Mouse (Mus musculus) embryonic facial prominence, embryonic 10.5 days (tissue): ENCODE measurements around the gene Ly6g6f. TPM values are rescaled to one million over a fixed set of nuclear protein-coding genes. Genes with fewer than 3 reads are reported as not detected.

Experiments
- DNase-seq: peaks from one replicate; pipeline ENCODE4 v3.0.0-alpha.2; 2017; ENCODE audit warnings: low spot score
- H3K27ac ChIP-seq: fragments of 300-500 bp; sonication (generic); replicated peaks from 2 replicates; pipeline ENCODE4 v1.5.1; 2016; ENCODE audit warnings: mild to moderate bottlenecking
- H3K27me3 ChIP-seq: fragments of 300-500 bp; sonication (generic); replicated peaks from 2 replicates; pipeline ENCODE4 v1.6.1; 2016; ENCODE audit warnings: low read depth, mild to moderate bottlenecking; ENCODE audit not compliant: poor library complexity, severe bottlenecking
- H3K36me3 ChIP-seq: fragments of 300-500 bp; sonication (generic); replicated peaks from 2 replicates; pipeline ENCODE4 v1.6.1; 2016; ENCODE audit warnings: mild to moderate bottlenecking, moderate library complexity
- H3K4me1 ChIP-seq: fragments of 300-500 bp; sonication (generic); 2 replicates; pipeline ENCODE4 v1.6.1; 2016
- H3K4me3 ChIP-seq: fragments of 300-500 bp; sonication (generic); 2 replicates; pipeline ENCODE4 v1.5.1; 2016; ENCODE audit warnings: mild to moderate bottlenecking, moderate library complexity
- H3K9me3 ChIP-seq: fragments of 300-500 bp; sonication (generic); 2 replicates; pipeline ENCODE4 v1.6.1; 2016; ENCODE audit warnings: mild to moderate bottlenecking
- WGBS: fragments of 180-500 bp; shearing (Covaris S2); methylation state at CpG from one replicate; pipeline ENCODE4 v1.1.7; 2016; 5-methylcytosine and 5-hydroxymethylcytosine counted together
- polyA plus RNA-seq: library from polyadenylated mRNA; unstranded; fragments of >200 nt; fragmentation: Nextera tagmentation; extraction: Ambion mirVana; gene quantifications from 2 replicates; pipeline ENCODE4 v1.2.1, GENCODE M21; 2016

Ly6g6f gene
- polyA plus RNA-seq, 1 experiment from 2014 or later = 0.51 TPM

- Histone ChIP-seq H3K27ac (no peak overlapping the region), H3K4me3 (no peak overlapping the region), H3K4me1 (peaks cover 28% of the 10 kb centered on the region), H3K27me3 (peaks cover 62% of the 10 kb centered on the region), H3K36me3 (peaks cover 5% of the 10 kb centered on the region; the same call in 1 of the 2 replicates), H3K9me3 (no peaks in the 10 kb centered on the region)
- DNase-seq = no peak
- 85% methylated on average over 17 of the region's 17 CpGs for WGBS
These were observed 17.0 kb downstream of the Ly6g6f start for GRCm38 (mm10) chr17:35068213-35068914.

GRCm38 (mm10) chr17:35066084-35066483 is 19.3 kb downstream of the Ly6g6f start, which contains the start of gene Mpig6b:
TSS of gene Mpig6b (minus strand) at chr17:35066184.
- Histone ChIP-seq H3K27me3 (peaks cover 71% of the 10 kb centered on the region), H3K4me1 (peaks cover 34% of the 10 kb centered on the region), H3K4me3 (peak within 1 kb of the TSS; percentile 58), H3K9me3 (no peaks in the 10 kb centered on the region), H3K27ac (peak within 1 kb of the TSS; percentile 70), H3K36me3 (peaks cover 26% of the 10 kb centered on the region)
- DNase-seq = no peak
- 41% methylated on average over 10 of the region's 10 CpGs for WGBS

DNA sequence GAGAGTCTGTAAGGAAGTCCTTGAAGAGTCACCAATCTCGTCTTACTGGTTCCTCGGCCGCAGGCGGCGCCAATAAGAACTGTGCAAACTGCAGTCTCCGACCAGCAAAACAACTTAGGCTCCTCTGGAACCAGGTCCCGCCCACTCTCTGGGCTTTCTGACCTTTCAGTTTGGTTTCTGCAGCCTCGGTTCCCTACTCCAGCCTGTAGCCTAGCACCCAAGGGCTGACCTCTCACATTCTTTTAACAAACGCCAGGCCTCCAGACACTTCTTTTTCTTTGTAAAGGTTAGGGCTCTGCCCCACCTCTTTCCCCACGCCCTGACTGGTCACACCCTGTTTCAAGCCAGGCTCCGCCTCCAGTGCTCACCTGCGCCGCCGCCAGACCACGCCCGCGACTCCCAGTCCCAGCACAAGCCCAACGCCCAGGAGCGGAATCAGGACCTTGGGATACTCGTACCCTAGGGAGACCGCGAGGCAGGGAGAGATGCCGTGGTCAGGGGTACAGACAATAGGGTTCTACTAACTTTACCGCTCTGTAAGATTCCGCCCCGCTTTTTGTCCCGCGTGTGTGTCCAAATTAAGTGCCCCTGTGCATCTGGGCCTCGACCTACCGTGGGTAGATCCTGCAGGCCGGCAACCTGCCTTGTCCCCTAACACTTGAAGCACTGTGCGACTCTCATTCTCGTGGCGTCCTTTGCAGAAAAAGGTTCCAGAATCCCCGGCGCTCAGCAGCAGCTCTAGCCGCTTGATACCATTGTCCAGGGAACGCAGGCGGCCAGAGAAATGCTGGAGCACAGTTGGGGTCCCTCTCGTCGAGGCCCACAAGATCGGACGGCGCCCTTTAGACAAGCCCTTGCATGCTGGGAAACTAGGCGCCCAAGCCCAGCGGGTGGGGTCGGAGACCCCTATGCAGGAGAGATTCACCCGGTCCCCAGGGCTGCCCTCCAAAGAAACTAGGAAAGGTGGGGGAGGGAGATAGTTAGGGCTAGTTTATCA is 20.2 kb downstream of the Ly6g6f start, which contains the start of gene Ly6g6c:
Ly6g6c (plus strand) TSS at position 438 of the 997 bp plus-strand sequence.
- H3K27me3 ChIP-seq = peaks cover 65% of the 10 kb centered on the region
- H3K4me1 ChIP-seq = peaks cover 39% of the 10 kb centered on the region
- DNase-seq = peak; percentile 78
- peak within 1 kb of the TSS; percentile 70 for H3K27ac ChIP-seq
- peaks cover 34% of the 10 kb centered on the region for H3K36me3 ChIP-seq
- H3K4me3 ChIP-seq = peak within 1 kb of the TSS; percentile 58
- 1% methylated on average over 48 of the region's 48 CpGs for WGBS
- no peaks in the 10 kb centered on the region for H3K9me3 ChIP-seq

- DNase-seq = no peak
- Histone ChIP-seq H3K4me3 (peak overlapping the region; percentile 58), H3K9me3 (no peaks in the 10 kb centered on the region), H3K36me3 (peaks cover 37% of the 10 kb centered on the region), H3K4me1 (peaks cover 47% of the 10 kb centered on the region), H3K27ac (peak overlapping the region; percentile 70; the same call in 1 of the 2 replicates), H3K27me3 (peaks cover 65% of the 10 kb centered on the region)
- 31% methylated on average over 10 of the region's 10 CpGs for WGBS
These were observed 21.0 kb downstream of the Ly6g6f start for GRCm38 (mm10) chr17:35064378-35064877.

DNA sequence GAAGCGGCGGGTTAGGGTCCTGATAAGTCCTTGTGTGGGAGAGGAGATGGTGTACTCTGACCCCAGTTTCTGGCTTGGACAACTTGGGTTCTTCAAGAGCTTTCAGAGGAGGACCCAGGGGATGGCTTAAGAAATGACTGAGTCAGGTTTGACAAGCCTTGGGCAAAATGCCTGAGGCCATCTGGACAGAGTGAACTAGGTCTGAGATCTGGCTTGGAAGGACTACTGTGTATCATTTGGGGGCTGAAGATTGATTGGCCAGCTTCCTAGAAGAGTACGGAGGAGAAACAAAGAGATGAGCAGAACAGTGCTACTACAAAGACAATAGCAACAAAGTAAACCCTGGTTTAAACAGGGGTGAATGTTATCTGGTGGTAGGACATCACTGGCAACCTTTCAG is 21.9 kb downstream of the Ly6g6f start:
- no peak overlapping the region for H3K27ac ChIP-seq
- peak overlapping the region; percentile 58; the same call in 1 of the 2 replicates for H3K4me3 ChIP-seq
- 92% methylated on average over 3 of the region's 3 CpGs for WGBS
- peaks cover 51% of the 10 kb centered on the region for H3K4me1 ChIP-seq
- H3K9me3 ChIP-seq = no peaks in the 10 kb centered on the region
- DNase-seq = no peak
- peaks cover 37% of the 10 kb centered on the region for H3K36me3 ChIP-seq
- H3K27me3 ChIP-seq = peaks cover 59% of the 10 kb centered on the region

- Histone ChIP-seq H3K4me3 (peak overlapping the region; percentile 89; the same call in 1 of the 2 replicates), H3K27ac (no peak overlapping the region), H3K4me1 (peaks cover 59% of the 10 kb centered on the region), H3K9me3 (no peaks in the 10 kb centered on the region), H3K27me3 (peaks cover 38% of the 10 kb centered on the region), H3K36me3 (peaks cover 59% of the 10 kb centered on the region)
- WGBS = 80% methylated on average over 8 of the region's 8 CpGs
- DNase-seq = no peak
These were observed 24.1 kb downstream of the Ly6g6f start for GRCm38 (mm10) chr17:35061299-35061698.

GRCm38 (mm10) chr17:35060737-35061297 is 24.6 kb downstream of the Ly6g6f start:
- DNase-seq = no peak
- H3K27ac ChIP-seq = no peak overlapping the region
- H3K4me1 ChIP-seq = peaks cover 56% of the 10 kb centered on the region
- no peaks in the 10 kb centered on the region for H3K9me3 ChIP-seq
- peak overlapping the region; percentile 89 for H3K4me3 ChIP-seq
- H3K27me3 ChIP-seq = peaks cover 33% of the 10 kb centered on the region
- H3K36me3 ChIP-seq = peaks cover 64% of the 10 kb centered on the region
- WGBS = 58% methylated on average over 22 of the region's 22 CpGs

- peaks cover 49% of the 10 kb centered on the region for H3K4me1 ChIP-seq
- H3K36me3 ChIP-seq = peaks cover 71% of the 10 kb centered on the region
- 35% methylated on average over 14 of the region's 14 CpGs for whole genome bisulfite sequencing
These were observed 25.3 kb downstream of the Ly6g6f start for GRCm38 (mm10) chr17:35060071-35060470.

DNA sequence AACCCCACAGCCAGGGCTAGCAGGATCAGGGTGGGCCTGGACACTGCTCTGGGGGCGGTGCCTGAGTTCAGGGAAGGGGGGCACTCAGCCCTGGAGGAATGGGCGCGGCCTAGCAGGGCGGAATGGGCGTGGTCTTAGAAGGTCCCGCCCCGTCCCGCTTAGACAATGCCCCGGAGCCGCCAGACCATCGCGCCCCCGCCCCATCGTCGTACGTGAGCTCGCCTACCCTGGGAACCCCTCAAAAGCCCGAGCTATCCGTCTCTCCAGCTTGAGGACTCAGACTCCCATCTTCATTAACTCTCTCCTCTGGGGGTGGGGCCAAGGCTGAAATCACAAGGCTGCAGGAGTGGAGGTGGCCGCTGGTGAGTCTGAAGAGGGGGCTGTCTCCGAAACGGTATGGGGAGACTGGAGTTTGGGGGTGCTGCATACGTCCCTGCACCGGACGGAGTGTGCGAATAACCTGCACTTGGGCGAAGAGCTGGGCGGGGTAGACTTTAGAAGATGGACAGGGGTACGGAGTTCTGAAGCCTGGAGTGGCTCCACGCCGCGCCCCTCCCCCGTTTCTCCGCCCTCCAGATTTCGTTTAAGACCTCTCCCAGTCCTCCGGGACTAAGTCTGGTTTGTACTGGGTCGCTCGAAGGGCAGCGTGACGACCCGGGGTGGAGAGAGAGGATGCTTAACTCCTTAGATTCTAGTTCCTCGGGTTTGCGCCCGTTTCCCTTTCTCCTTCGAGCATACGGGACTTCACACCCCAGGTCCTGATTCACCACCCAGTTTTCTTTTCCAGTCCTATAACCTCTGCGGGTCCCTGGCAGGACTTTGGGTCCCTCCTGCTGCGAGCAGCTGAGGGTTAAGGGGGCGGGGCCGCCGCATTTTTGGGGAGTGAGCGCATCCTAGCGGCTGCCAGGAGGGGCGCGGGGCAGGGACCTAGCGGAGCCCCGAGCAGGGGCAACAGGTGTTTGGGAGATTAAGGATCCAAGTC is 26.2 kb downstream of the Ly6g6f start, which contains the start of gene Ddah2:
Ddah2 (plus strand) TSS at position 125 of the 982 bp plus-strand sequence.
- no peaks in the 10 kb centered on the region for H3K9me3 ChIP-seq
- H3K27me3 ChIP-seq = peaks cover 17% of the 10 kb centered on the region
- peaks cover 80% of the 10 kb centered on the region for H3K36me3 ChIP-seq
- H3K4me3 ChIP-seq = peak within 1 kb of the TSS; percentile 89
- DNase-seq = peak; percentile 97
- H3K4me1 ChIP-seq = peaks cover 40% of the 10 kb centered on the region
- peak within 1 kb of the TSS; percentile 98 for H3K27ac ChIP-seq
- under 1% methylated on average over 57 of the region's 57 CpGs for WGBS

More at GRCm38 (mm10) chr17:35060071-35060470, 25.3 kb downstream of the Ly6g6f start:
- Histone ChIP-seq H3K27me3 (peaks cover 25% of the 10 kb centered on the region), H3K27ac (peak overlapping the region; percentile 98), H3K9me3 (no peaks in the 10 kb centered on the region), H3K4me3 (peak overlapping the region; percentile 89)
- no peak for DNase-seq

GRCm38 (mm10) chr17:35058316-35058715 is 27.1 kb downstream of the Ly6g6f start:
- peaks cover 35% of the 10 kb centered on the region for H3K4me1 ChIP-seq
- no peak for DNase-seq
- peaks cover 8% of the 10 kb centered on the region for H3K27me3 ChIP-seq
- H3K4me3 ChIP-seq = peak overlapping the region; percentile 89
- WGBS = 70% methylated on average over 9 of the region's 9 CpGs
- H3K9me3 ChIP-seq = no peaks in the 10 kb centered on the region
- H3K36me3 ChIP-seq = peaks cover 83% of the 10 kb centered on the region
- H3K27ac ChIP-seq = peak overlapping the region; percentile 98

DNA sequence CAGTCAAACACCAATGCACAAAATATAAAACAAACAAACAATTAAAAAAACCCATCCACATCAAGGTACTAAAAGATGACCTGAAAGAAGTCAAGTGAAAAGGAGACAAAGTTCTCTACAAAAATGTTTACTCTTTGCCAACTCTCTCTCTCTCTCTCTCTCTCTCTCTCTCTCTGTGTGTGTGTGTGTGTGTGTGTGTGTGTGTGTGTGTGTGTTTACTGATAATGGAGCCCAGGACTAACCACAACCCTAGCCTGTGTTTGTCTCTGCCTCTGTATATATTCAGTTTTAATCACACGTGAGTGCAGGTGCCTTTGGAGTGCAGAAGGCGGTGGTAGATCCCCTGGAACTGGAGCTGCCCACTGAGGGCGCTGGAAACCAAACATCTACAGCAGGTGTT is 28.3 kb downstream of the Ly6g6f start:
- Histone ChIP-seq H3K9me3 (no peaks in the 10 kb centered on the region), H3K36me3 (peaks cover 84% of the 10 kb centered on the region)
- DNase-seq = no peak

More for the DNA sequence above, 28.3 kb downstream of the Ly6g6f start:
- WGBS = 82% methylated on average over 3 of the region's 3 CpGs
- H3K4me1 ChIP-seq = peaks cover 45% of the 10 kb centered on the region
- 0 out of 2 replicates have a peak overlapping the region, but pooled peaks have one; percentile 1 for H3K4me3 ChIP-seq
- no peaks in the 10 kb centered on the region for H3K27me3 ChIP-seq
- H3K27ac ChIP-seq = no peak overlapping the region
